Mouse (Mus musculus) testis, adult 2 months (tissue): ENCODE measurements around the gene Rad51c.

Experiments used
- CTCF ChIP-seq: fragments of 200-500 bp; IDR thresholded peaks from 2 replicates; pipeline ENCODE4 v1.5.1; 2012; ENCODE audit warnings: low read depth, mild to moderate bottlenecking, inconsistent platforms, low read length, moderate library complexity; ENCODE audit not compliant: control insufficient read depth, insufficient read depth, insufficient replicate concordance
- POLR2A ChIP-seq: fragments of 200-500 bp; IDR thresholded peaks from 2 replicates; pipeline ENCODE4 v1.6.1; 2012; ENCODE audit warnings: low read depth, mild to moderate bottlenecking, inconsistent platforms, low read length, moderate library complexity; ENCODE audit not compliant: control insufficient read depth

- TF ChIP-seq POLR2A (no peak), CTCF (no peak)
Measured at GRCm38 (mm10) chr11:87358331-87359261, 46.2 kb downstream of the Rad51c start, which contains the start of gene Ppm1e.
